Mouse (Mus musculus) heart, embryonic 12.5 days (tissue): ENCODE results near the gene Tnks2. TPM values are rescaled to one million over a fixed set of nuclear protein-coding genes. Genes with fewer than 3 reads are reported as not detected.

Source experiments
- ATAC-seq: fragments of 200-750 bp; cut with Nextera tagmentation; 2 replicates; pipeline ENCODE4 v1.8.0; 2017; ENCODE audit warnings: moderate TSS enrichment, moderate library complexity; ENCODE audit not compliant: insufficient number of reproducible peaks, low FRiP score
- H3K27ac ChIP-seq: fragments of 300-500 bp; sonication (generic); 2 replicates; pipeline ENCODE4 v1.5.1; 2016; ENCODE audit warnings: mild to moderate bottlenecking, moderate library complexity; ENCODE audit not compliant: poor library complexity, severe bottlenecking
- H3K27me3 ChIP-seq: fragments of 300-500 bp; sonication (generic); replicated peaks from 2 replicates; pipeline ENCODE4 v1.6.1; 2016; ENCODE audit warnings: mild to moderate bottlenecking, moderate library complexity
- H3K36me3 ChIP-seq: fragments of 300-500 bp; sonication (generic); 2 replicates; pipeline ENCODE4 v1.6.1; 2016; ENCODE audit warnings: mild to moderate bottlenecking, moderate library complexity
- H3K4me1 ChIP-seq: fragments of 300-500 bp; sonication (generic); replicated peaks from 2 replicates; pipeline ENCODE4 v1.6.1; 2016; ENCODE audit warnings: mild to moderate bottlenecking
- H3K4me2 ChIP-seq: fragments of 300-500 bp; sonication (generic); 2 replicates; pipeline ENCODE4 v1.6.1; 2016; ENCODE audit warnings: mild to moderate bottlenecking, moderate library complexity
- H3K4me3 ChIP-seq: fragments of 300-500 bp; sonication (generic); 2 replicates; pipeline ENCODE4 v1.5.1; 2016; ENCODE audit warnings: mild to moderate bottlenecking
- H3K9ac ChIP-seq: fragments of 300-500 bp; sonication (generic); 2 replicates; pipeline ENCODE4 v1.6.1; 2016; ENCODE audit warnings: mild to moderate bottlenecking, moderate library complexity
- H3K9me3 ChIP-seq: fragments of 300-500 bp; sonication (generic); replicated peaks from 2 replicates; pipeline ENCODE4 v1.6.1; 2016; ENCODE audit warnings: mild to moderate bottlenecking, moderate library complexity
- WGBS: fragments of 180-500 bp; shearing (Covaris S2); methylation state at CpG from one replicate; pipeline ENCODE4 v1.1.7; 2016; 5-methylcytosine and 5-hydroxymethylcytosine counted together
- polyA plus RNA-seq: library from polyadenylated mRNA; unstranded; fragments of >200 nt; fragmentation: Nextera tagmentation; extraction: Ambion mirVana; gene quantifications from 2 replicates; pipeline ENCODE4 v1.2.1, GENCODE M21; 2016

Gene Tnks2
- polyA plus RNA-seq, 1 experiment from 2014 or later, result 81.3 TPM

DNA sequence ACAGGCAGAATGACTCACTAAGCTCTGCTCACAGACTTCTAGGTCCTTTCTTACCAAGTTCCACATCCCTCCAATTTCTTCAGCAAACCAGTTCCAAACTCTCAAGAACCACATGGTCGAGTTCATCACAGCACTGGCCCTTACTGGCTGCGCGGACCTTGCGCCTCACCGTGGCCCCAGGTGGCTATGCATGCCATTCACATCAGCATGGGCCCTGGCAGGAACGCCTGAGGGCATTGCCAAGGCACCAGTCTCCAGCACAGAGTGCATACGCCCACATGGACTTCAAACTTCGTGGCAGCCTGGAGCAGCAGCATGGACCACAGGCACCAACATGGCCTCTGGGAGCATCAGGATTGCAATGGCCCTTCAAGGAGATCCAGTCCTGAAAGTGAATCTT lies 5.7 kb upstream of the Tnks2 start:
- Histone ChIP-seq H3K4me3 (no peak overlapping the region), H3K4me1 (peaks cover 5% of the 10 kb centered on the region), H3K27ac (no peak overlapping the region), H3K36me3 (no peaks in the 10 kb centered on the region), H3K4me2 (no peak overlapping the region), H3K27me3 (no peaks in the 10 kb centered on the region), H3K9ac (no peak overlapping the region), H3K9me3 (no peaks in the 10 kb centered on the region)
- ATAC-seq, result no peak
- 53% methylated on average over 8 of the region's 8 CpGs for WGBS

DNA sequence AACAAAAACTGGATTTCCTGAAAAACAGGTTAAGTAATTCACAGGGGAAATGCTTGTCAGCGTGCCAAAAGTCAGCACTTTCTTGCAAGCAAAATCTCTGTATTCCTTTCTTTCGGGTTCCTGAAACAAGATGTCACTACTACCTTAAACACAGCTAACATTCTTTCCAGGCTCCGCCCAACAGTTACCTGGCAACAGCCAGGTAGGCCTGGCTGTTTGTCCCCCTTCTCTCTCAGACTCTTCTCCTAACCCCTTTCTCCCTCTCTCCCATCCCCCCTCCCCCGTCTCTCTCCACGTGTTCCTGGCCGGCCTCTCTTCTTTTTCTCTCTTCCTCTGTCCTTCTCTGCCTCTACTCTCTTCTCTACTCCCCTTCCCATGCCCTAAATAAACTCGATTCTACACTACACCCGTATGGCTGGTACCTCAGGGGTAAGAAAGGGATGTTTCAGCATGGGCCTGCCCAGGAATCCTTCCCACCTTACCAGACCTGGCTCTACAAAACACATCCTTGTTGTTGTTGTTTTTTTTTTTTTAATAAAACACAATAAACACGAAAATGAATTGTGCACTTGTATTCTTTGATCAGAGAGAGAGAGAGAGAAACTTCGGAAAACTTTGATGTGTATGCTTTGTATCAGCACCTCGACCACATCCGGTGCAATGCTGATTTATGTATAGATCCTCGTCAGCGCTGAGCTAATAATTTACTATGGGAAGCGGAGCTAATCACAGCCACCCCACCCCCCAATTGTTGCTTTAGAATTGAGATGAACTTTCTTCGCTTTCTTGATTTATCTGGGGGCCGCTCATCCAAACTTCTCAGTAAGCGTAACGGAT lies 863 bp upstream of the Tnks2 start:
- Histone ChIP-seq H3K4me3 (peak overlapping the region; percentile 90), H3K9me3 (no peaks in the 10 kb centered on the region), H3K36me3 (no peaks in the 10 kb centered on the region), H3K9ac (peak overlapping the region; percentile 100), H3K27me3 (no peaks in the 10 kb centered on the region), H3K4me2 (peak overlapping the region; percentile 84), H3K4me1 (peaks cover 14% of the 10 kb centered on the region), H3K27ac (peak overlapping the region; percentile 99)
- 11% methylated on average over 19 of the region's 19 CpGs for WGBS
- no peak for ATAC-seq

DNA sequence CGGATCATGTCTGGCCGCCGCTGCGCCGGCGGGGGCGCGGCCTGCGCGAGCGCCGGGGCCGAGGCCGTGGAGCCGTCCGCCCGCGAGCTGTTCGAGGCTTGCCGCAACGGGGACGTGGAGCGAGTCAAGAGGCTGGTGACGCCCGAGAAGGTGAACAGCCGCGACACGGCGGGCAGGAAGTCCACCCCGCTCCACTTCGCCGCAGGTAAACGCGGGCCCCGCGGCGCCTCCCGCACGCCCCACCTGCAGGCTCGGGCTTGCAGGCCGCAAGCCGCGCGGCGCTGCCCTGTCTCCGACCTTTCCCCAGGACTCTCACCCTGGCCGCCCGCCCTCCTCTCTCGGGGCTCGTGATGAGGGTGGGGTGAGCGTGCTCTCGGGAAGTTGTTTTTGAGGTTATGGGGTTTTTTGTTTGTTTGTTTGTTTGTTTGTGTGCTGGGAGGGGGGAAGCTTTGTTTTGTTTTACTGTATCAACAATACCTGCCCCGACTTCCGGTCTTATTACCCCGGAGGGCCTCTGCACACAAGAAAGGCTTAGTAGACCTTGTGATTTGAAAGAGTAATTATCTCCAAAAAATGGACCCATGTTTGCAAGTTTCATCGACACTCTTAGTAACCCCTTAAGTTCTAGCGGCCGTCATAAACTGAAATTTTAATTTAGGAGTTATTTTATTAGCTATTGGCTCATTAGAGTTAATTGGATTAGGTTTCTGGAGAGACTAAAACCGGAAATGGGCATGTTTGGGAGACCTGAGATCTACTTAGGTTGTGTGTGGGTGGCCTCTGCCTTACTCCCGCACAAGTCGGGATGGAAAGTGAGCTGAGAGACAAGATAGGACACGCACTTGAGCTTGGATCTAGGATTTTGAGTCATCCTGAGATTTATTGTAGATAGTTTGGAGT lies 750 bp downstream of the Tnks2 start:
- no peaks in the 10 kb centered on the region for H3K9me3 ChIP-seq
- under 1% methylated on average over 62 of the region's 62 CpGs for WGBS
- H3K36me3 ChIP-seq, result peaks cover 12% of the 10 kb centered on the region; the same call in 1 of the 2 replicates
- H3K27ac ChIP-seq, result peak overlapping the region; percentile 99
- H3K9ac ChIP-seq, result peak overlapping the region; percentile 100
- peaks cover 22% of the 10 kb centered on the region for H3K4me1 ChIP-seq
- peak overlapping the region; percentile 84 for H3K4me2 ChIP-seq
- peak overlapping the region; percentile 90 for H3K4me3 ChIP-seq
- H3K27me3 ChIP-seq, result no peaks in the 10 kb centered on the region
- ATAC-seq, result peak; percentile 76

DNA sequence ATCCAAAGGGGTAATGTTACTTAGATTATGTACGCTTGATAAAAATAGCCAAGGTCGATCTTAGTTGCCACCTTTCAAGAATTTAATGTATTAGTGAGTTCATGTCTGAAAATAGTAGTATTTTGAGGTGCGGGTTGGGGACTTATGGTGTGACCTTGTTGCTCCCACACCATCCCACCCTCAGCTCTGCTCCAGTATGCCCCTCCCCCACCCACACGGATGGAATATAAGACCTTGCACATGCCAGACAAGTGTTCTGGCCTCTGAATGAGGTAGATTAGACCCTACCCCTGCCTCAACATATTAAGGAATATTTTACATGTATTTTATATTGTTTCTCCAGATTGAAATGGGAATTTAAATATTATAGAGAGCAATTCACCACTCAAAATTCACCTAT lies 2.0 kb downstream of the Tnks2 start:
- WGBS, result 31% methylated on average over 4 of the region's 4 CpGs
- no peak for ATAC-seq
- peaks cover 22% of the 10 kb centered on the region for H3K4me1 ChIP-seq
- no peaks in the 10 kb centered on the region for H3K27me3 ChIP-seq
- H3K9ac ChIP-seq, result peak overlapping the region; percentile 61; the same call in 1 of the 2 replicates
- H3K36me3 ChIP-seq, result peaks cover 18% of the 10 kb centered on the region; the same call in 1 of the 2 replicates
- peak overlapping the region; percentile 70 for H3K4me2 ChIP-seq
- H3K9me3 ChIP-seq, result no peaks in the 10 kb centered on the region
- no peak overlapping the region for H3K27ac ChIP-seq
- peak overlapping the region; percentile 38 for H3K4me3 ChIP-seq

DNA sequence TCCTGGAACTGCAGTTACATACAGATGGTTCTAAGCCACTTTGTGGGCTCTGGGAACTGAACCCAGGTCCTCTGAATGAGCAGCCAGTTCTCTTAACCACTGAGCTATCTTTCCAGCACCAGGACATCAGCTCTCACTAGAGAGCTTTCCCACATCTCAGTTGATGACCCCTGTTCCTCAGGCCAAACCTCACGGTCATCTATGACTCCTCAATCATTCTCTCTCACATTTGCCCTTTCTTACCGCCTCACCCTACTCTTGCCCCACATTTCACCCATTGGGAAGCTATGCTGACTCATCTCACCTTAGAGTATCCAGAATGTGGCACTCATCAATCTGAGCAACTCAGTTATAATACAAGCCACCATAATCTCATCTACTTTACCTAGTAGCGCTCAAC lies 6.3 kb downstream of the Tnks2 start:
- no peak overlapping the region for H3K4me3 ChIP-seq
- H3K9ac ChIP-seq, result no peak overlapping the region
- H3K36me3 ChIP-seq, result peaks cover 28% of the 10 kb centered on the region
- no peak overlapping the region for H3K4me2 ChIP-seq
- no peak overlapping the region for H3K27ac ChIP-seq
- H3K9me3 ChIP-seq, result no peaks in the 10 kb centered on the region
- ATAC-seq, result no peak
- WGBS, result 90% methylated on average over 3 of the region's 3 CpGs
- no peaks in the 10 kb centered on the region for H3K27me3 ChIP-seq
- H3K4me1 ChIP-seq, result peaks cover 21% of the 10 kb centered on the region

DNA sequence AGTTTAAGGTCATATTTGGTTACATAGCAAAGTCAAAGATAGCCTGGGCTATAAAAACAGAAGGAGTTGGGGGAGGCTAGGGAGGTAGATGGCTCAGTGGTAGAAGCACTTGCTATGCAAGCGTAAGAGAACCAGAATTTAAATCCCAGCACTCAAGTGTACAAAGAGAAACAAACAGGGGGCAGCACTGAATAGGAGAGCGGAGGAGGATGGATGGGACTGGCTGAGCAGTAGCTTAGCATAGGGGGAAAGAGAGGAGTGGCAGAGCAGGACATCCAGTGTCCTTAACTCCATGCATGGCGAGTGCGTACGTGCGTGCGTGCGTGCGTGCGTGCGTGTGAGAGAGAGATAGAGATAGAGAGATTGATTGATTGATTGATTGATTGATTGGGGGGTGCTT lies 9.8 kb downstream of the Tnks2 start:
- Histone ChIP-seq H3K27me3 (no peaks in the 10 kb centered on the region), H3K4me3 (no peak overlapping the region), H3K4me1 (peaks cover 10% of the 10 kb centered on the region; the same call in 1 of the 2 replicates), H3K9me3 (no peaks in the 10 kb centered on the region), H3K27ac (no peak overlapping the region), H3K4me2 (no peak overlapping the region), H3K9ac (no peak overlapping the region), H3K36me3 (peaks cover 46% of the 10 kb centered on the region)
- WGBS, result 91% methylated on average over 11 of the region's 11 CpGs
- ATAC-seq, result no peak

DNA sequence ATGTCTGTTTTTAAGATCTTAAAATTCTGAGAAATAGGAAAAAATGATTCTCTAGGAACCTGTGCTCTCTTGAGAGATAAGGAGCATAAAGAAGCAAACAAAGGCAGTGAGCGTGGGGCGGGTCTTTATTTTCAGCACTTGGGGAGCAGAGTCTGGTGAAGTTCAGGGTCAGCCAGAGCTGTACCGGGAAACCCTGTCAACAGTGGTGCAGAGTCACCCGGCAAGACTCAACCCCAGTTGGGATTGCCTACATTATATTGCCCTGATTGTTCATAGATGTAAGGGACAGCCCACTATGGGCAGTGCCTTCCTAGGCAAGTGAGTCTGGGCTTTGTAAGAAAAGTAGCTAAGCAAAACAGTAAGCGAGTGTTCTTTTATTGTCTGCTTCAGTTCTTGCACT lies 11.9 kb downstream of the Tnks2 start:
- Histone ChIP-seq H3K4me2 (no peak overlapping the region), H3K4me1 (peaks cover 4% of the 10 kb centered on the region; the same call in 1 of the 2 replicates), H3K9ac (no peak overlapping the region), H3K9me3 (no peaks in the 10 kb centered on the region), H3K27me3 (no peaks in the 10 kb centered on the region), H3K36me3 (peaks cover 49% of the 10 kb centered on the region), H3K27ac (no peak overlapping the region), H3K4me3 (no peak overlapping the region)
- ATAC-seq, result no peak
- 64% methylated on average over 5 of the region's 5 CpGs for WGBS

DNA sequence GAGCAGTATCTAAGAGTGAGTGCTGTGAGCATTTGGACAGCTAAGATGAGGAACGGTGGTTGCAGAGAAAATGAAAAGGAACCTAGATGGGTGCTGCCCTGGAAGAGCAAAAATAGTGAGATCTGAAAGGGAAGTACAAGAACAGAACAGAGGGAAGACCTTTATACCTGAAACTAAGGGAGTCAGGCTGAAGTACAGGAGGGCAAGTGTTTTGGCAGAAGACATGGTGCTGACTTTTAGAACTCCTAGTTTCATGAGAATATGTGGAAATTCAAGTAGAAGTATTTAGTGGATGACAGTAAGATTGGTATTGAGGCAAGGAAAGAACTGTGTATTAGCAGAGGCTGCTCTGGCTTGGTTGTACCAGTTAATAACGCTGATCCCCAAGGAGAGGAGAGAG lies 19.8 kb downstream of the Tnks2 start:
- Histone ChIP-seq H3K4me3 (no peak overlapping the region), H3K9ac (no peak overlapping the region), H3K9me3 (no peaks in the 10 kb centered on the region), H3K4me2 (no peak overlapping the region), H3K4me1 (no peaks in the 10 kb centered on the region), H3K36me3 (peaks cover 71% of the 10 kb centered on the region), H3K27me3 (no peaks in the 10 kb centered on the region), H3K27ac (no peak overlapping the region)
- 92% methylated on average over 2 of the region's 2 CpGs for WGBS
- ATAC-seq, result no peak

DNA sequence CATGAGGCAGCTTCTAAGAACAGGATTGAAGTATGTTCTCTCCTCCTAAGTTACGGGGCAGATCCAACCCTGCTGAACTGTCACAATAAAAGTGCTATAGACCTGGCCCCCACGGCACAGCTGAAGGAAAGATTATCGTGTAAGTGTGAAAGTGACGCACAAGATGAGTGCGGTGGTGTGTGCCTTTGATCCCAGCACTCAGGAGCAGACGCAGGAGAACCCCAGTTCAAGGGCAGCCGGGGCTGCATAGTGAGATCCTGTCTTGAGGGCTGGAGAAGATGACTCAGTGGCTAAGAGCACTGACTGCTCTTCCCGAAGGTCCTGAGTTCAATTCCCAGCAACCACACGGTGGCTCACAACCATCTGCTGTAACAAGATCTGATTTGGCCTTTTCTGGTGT lies 23.8 kb downstream of the Tnks2 start:
- H3K9ac ChIP-seq, result no peak overlapping the region
- H3K4me1 ChIP-seq, result no peaks in the 10 kb centered on the region
- no peaks in the 10 kb centered on the region for H3K9me3 ChIP-seq
- H3K4me2 ChIP-seq, result no peak overlapping the region
- H3K36me3 ChIP-seq, result peaks cover 59% of the 10 kb centered on the region
- no peak for ATAC-seq
- H3K27ac ChIP-seq, result no peak overlapping the region
- H3K27me3 ChIP-seq, result no peaks in the 10 kb centered on the region
- WGBS, result 81% methylated on average over 9 of the region's 9 CpGs
- H3K4me3 ChIP-seq, result no peak overlapping the region

DNA sequence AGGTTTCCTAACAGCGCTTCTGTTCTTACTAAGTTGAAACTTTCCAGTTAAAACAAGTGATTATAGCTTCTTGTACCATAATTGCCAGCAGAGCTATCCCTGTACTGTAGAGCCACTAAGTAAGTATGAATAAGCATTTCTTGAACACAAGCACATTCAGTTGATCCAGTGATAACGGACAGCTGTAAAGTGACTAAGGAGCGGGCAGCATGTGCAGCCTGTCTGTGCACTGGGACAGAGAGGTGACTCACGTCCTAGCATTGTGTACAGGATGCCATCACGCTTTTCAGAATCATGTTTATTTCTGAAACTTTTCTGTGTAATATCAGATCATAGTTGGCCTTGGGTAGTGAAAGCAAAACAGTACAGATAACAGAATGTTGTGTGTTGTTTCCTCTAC lies 26.4 kb downstream of the Tnks2 start:
- Histone ChIP-seq H3K4me3 (no peak overlapping the region), H3K27ac (no peak overlapping the region), H3K4me1 (no peaks in the 10 kb centered on the region), H3K9ac (no peak overlapping the region), H3K4me2 (no peak overlapping the region), H3K9me3 (no peaks in the 10 kb centered on the region), H3K27me3 (no peaks in the 10 kb centered on the region), H3K36me3 (peaks cover 58% of the 10 kb centered on the region)
- ATAC-seq, result no peak
- 84% methylated on average over 5 of the region's 5 CpGs for WGBS

DNA sequence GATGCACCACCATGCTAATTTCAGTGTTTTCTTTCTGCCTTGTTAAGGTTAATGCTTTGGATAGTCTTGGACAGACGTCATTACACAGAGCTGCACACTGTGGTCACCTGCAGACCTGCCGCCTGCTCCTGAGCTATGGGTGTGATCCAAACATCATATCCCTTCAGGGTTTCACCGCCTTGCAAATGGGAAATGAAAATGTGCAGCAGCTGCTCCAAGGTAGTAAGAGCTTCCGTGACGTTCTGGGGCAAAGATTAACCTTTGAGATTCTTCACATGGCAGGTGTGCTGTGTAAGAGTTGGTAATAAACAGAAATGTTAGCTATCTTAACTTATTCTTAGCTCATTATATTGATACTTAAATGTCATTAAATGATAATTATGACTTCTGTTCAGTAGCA lies 31.9 kb downstream of the Tnks2 start:
- WGBS, result 90% methylated on average over 5 of the region's 5 CpGs
- Histone ChIP-seq H3K4me1 (no peaks in the 10 kb centered on the region), H3K4me2 (no peak overlapping the region), H3K9me3 (no peaks in the 10 kb centered on the region), H3K4me3 (no peak overlapping the region), H3K27ac (no peak overlapping the region), H3K9ac (no peak overlapping the region), H3K27me3 (no peaks in the 10 kb centered on the region), H3K36me3 (peaks cover 63% of the 10 kb centered on the region)
- no peak for ATAC-seq
